Mouse (Mus musculus) cerebellum, adult 2 months (tissue): Measurements from ENCODE around the gene Eif3k. TPM values are rescaled to one million over a fixed set of nuclear protein-coding genes. Genes with fewer than 3 reads are reported as not detected.

Source experiments
- DNase-seq, 2 experiments: peaks; one replicate each; pipeline ENCODE4 v3.0.0; 2021
- H3K27ac ChIP-seq: fragments of 200-500 bp; 2 replicates; pipeline ENCODE4 v1.5.1; 2012; ENCODE audit warnings: low read length, control low read depth, inconsistent platforms; ENCODE audit not compliant: insufficient read depth
- H3K27me3 ChIP-seq: fragments of 200-500 bp; 2 replicates; pipeline ENCODE4 v1.6.1; 2012; ENCODE audit warnings: inconsistent platforms, mild to moderate bottlenecking, low read length, moderate library complexity; ENCODE audit not compliant: control insufficient read depth, insufficient read depth
- H3K4me1 ChIP-seq: fragments of 200-500 bp; 2 replicates; pipeline ENCODE4 v1.6.1; 2011; ENCODE audit warnings: low read length; ENCODE audit not compliant: control insufficient read depth, insufficient read depth
- H3K4me3 ChIP-seq: fragments of 200-500 bp; replicated peaks from 2 replicates; pipeline ENCODE3; 2011; ENCODE audit warnings: mild to moderate bottlenecking, low read depth, low read length, control low read depth; ENCODE audit not compliant: insufficient read depth
- CTCF ChIP-seq: fragments of 200-500 bp; IDR thresholded peaks from 2 replicates; pipeline ENCODE4 v1.5.1; 2011; ENCODE audit warnings: low read depth, mild to moderate bottlenecking, control low read depth, low read length, moderate library complexity, borderline replicate concordance; ENCODE audit not compliant: insufficient read depth
- POLR2A ChIP-seq: fragments of 200-500 bp; IDR thresholded peaks from 2 replicates; pipeline ENCODE4 v1.6.1; 2011; ENCODE audit warnings: low read length, control low read depth, borderline replicate concordance; ENCODE audit not compliant: insufficient read depth
- WGBS: fragments of 180-500 bp; shearing (Covaris S2); methylation state at CpG from one replicate; pipeline ENCODE4 v1.1.7; 2018; 5-methylcytosine and 5-hydroxymethylcytosine counted together
- polyA plus RNA-seq: library from polyadenylated mRNA; depleted of rRNA; stranded (reverse); fragments of >200 nt; gene quantifications from 2 replicates; pipeline ENCODE4 v1.2.3, GENCODE M21; 2012

Gene Eif3k
- polyA plus RNA-seq, 1 experiment = 322 TPM

DNA sequence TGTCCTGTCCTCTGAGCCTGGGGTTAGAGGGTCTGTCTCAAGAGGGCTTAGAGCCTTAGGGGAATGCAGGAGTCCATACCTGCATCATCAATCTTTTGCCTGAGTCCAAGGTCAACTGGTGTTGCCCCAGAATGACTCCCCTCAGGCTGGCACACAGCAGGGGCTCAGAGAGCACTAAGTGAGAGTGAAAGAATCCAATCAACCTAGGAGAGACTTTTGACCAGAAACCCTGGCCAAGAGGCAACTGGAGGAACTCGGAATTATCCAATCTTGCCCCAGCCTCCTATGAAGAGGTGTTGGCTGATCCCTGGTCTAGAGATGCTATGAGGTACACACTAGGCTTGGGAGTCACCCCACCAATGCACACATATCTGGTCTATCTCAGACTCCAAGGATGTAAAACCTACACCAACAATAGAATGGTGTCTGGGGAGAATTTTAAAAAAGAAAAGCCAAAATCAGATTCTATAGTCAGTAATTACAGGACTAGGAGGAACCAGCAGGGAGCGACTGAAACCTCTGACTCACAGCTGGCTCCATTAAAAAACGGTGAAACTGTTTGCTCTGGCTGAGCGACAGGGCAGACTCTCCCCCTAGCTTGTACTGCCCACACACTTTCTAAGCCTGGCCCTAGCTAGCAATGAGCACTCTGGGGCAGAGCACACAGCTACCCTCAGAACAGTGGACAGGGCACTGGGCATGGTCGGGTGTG lies 51.2 kb downstream of the Eif3k start:
- peaks cover 31% of the 10 kb centered on the region for H3K4me1 ChIP-seq
- 50% methylated on average over 5 of the region's 5 CpGs for WGBS
- TF ChIP-seq CTCF (no peak), POLR2A (no peak)
- no peak for DNase-seq
- 0 out of 2 replicates have a peak overlapping the region, but pooled peaks have one; percentile 30 for H3K27ac ChIP-seq
- H3K4me3 ChIP-seq = no peak overlapping the region
- H3K27me3 ChIP-seq = no peaks in the 10 kb centered on the region

DNA sequence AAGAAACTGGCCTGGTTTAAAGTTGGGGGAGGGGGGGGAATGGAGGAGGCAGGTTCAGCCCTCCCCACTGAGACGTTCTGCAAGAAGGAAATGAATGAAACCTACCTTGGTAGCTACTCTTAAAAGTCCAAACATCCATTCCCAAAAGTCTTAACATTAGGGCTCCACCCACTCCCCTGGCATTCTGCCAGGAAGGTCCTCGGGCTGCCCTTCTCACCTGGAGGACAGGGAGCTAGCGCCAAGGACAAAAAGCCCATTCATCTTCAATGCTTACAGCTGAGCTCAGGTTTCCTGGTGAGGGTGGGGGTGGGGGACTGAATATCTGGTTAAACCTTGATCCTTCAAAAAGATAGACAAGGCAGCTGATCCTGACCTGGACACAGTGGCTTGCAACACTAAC lies 52.3 kb downstream of the Eif3k start:
- Histone ChIP-seq H3K4me1 (peaks cover 39% of the 10 kb centered on the region), H3K4me3 (no peak overlapping the region), H3K27ac (peak overlapping the region; percentile 67; the same call in 1 of the 2 replicates), H3K27me3 (no peaks in the 10 kb centered on the region)
- no peak for TF ChIP-seq POLR2A
- no peak for TF ChIP-seq CTCF
- DNase-seq = no peak
- 28% methylated on average over 3 of the region's 3 CpGs for WGBS

DNA sequence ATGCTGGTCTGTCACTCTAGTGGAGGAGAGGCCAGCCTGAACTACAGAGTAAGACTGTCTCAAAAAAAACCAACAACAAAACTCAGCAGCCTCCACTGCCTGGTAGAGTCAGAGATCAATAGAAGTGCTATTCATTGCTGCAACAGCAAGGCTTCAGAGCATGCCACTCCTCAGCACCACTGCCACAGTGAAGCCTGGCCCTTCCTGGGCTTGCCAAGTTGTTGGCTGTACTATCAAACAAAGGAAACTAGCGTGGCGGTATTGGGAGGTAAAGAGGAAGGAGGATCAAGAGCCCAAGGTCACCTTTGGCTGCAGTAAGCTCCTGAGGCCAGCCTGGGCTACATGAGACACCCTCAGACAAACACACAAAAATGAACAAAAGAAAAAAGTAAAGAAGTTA lies 55.5 kb downstream of the Eif3k start:
- 44% methylated on average over 2 of the region's 2 CpGs for WGBS
- Histone ChIP-seq H3K27me3 (no peaks in the 10 kb centered on the region), H3K4me3 (no peak overlapping the region), H3K4me1 (peaks cover 56% of the 10 kb centered on the region), H3K27ac (no peak overlapping the region)
- TF ChIP-seq CTCF (no peak), POLR2A (no peak)
- no peak for DNase-seq

DNA sequence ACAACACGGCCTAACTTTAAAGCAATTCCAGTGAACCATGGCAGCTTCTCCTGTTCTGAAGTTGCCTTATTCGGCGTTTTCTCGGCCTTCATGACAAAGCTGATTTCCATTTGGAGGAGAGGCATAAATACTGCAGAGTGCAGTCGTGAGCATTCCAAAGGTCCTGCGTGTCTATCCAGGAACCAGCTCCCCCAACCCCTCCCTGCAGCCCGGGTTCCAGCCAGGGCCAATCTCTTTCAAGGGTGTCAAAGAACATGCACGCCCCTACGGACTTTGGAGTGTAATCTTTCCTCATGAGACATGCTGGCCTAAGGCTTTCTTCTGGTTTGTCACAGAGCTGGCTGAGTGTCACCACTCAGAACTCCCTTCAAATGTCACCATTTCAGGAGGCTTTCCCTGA lies 56.3 kb downstream of the Eif3k start:
- Histone ChIP-seq H3K27me3 (no peaks in the 10 kb centered on the region), H3K4me1 (peaks cover 52% of the 10 kb centered on the region), H3K27ac (peak overlapping the region; percentile 54; the same call in 1 of the 2 replicates), H3K4me3 (no peak overlapping the region)
- DNase-seq = no peak
- 58% methylated on average over 9 of the region's 9 CpGs for WGBS
- TF ChIP-seq POLR2A (no peak), CTCF (no peak)

DNA sequence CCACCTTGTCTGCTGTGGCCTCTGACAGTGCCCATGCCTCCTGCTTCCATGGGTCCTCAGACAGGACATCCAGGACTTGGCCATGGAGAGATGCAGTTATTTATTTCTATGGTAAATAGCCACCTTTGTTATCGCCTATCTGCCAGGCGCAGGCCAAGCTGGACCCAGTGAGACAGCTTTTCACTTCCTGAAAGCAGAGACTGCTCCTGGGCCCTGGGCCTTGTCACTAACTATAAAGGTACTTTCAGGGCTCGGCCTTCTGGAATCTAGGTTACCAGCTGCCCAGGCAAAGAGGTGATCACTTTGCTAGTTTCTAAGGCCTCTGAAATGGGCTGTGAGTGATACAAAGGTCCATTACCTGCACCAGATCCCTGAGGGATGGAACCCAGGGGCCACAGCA lies 56.9 kb downstream of the Eif3k start:
- WGBS = 51% methylated on average over 3 of the region's 3 CpGs
- TF ChIP-seq CTCF = no peak
- TF ChIP-seq POLR2A = no peak
- Histone ChIP-seq H3K4me1 (peaks cover 54% of the 10 kb centered on the region), H3K27me3 (no peaks in the 10 kb centered on the region), H3K4me3 (no peak overlapping the region), H3K27ac (peak overlapping the region; percentile 54; the same call in 1 of the 2 replicates)
- DNase-seq = no peak

GRCm38 (mm10) chr7:28923865-28924291 lies 57.8 kb downstream of the Eif3k start:
- H3K27ac ChIP-seq = peak overlapping the region; percentile 54
- H3K4me1 ChIP-seq = peaks cover 55% of the 10 kb centered on the region
- DNase-seq = no peak
- no peak overlapping the region for H3K4me3 ChIP-seq
- 51% methylated on average over 4 of the region's 4 CpGs for WGBS
- H3K27me3 ChIP-seq = no peaks in the 10 kb centered on the region
- TF ChIP-seq CTCF (no peak), POLR2A (no peak)

- H3K27ac ChIP-seq = peak overlapping the region; percentile 10
- DNase-seq = peak in 1 of 2 experiments; percentile 53
- H3K27me3 ChIP-seq = no peaks in the 10 kb centered on the region
- H3K4me1 ChIP-seq = peaks cover 67% of the 10 kb centered on the region
- TF ChIP-seq POLR2A = no peak
- TF ChIP-seq CTCF = no peak
- H3K4me3 ChIP-seq = no peak overlapping the region
- 19% methylated on average over 4 of the region's 4 CpGs for whole genome bisulfite sequencing
Measured at GRCm38 (mm10) chr7:28922606-28923005, 59.1 kb downstream of the Eif3k start.
